Mouse (Mus musculus): Measurements from ENCODE around the gene Plekha4. TPM values are rescaled to one million over a fixed set of nuclear protein-coding genes. Genes with fewer than 3 reads are reported as not detected.

The Plekha4 gene
- polyA plus RNA-seq, 1 experiment from 2014 or later = 0.80 TPM

- Histone ChIP-seq H3K4me1 (replicated peaks; ENCODE audit: control insufficient read depth, insufficient read depth, low read length) (peaks cover 4% of the 10 kb centered on the region; the same call in 1 of the 2 replicates), H3K36me3 (ENCODE audit: control insufficient read depth, insufficient read depth) (peaks cover 3% of the 10 kb centered on the region; the same call in 1 of the 2 replicates), H3K4me2 (replicated peaks; ENCODE audit: low read depth) (peak overlapping the region; percentile 74), H3K27me3 (replicated peaks; ENCODE audit: control insufficient read depth, insufficient read depth, low read length) (no peaks in the 10 kb centered on the region), H3K9ac (ENCODE audit: low read depth, low read length) (no peak overlapping the region), H3K4me3 (ENCODE audit: low read depth, low read length) (peak overlapping the region; percentile 26; the same call in 1 of the 2 replicates), H3K9me3 (ENCODE audit: control insufficient read depth) (no peaks in the 10 kb centered on the region), H3K27ac (ENCODE audit: low read depth, low read length) (peak overlapping the region; percentile 50)
- no peak for TF ChIP-seq CTCF (IDR thresholded peaks at IDR 0.05; ENCODE audit: low read depth)
- 64% methylated on average over 10 of the region's 10 CpGs for WGBS
- peak; percentile 20; the same call in 1 of the 2 replicates for ATAC-seq
Measured at GRCm38 (mm10) chr7:45568601-45569473, 42.7 kb downstream of the Plekha4 start.

GRCm38 (mm10) chr7:45570103-45570741 is 44.1 kb downstream of the Plekha4 start, which contains the start of gene Bcat2:
Gene Bcat2, plus strand, starts transcription at chr7:45570153.
- Histone ChIP-seq H3K27me3 (replicated peaks; ENCODE audit: control insufficient read depth, insufficient read depth, low read length) (no peaks in the 10 kb centered on the region), H3K9me3 (ENCODE audit: control insufficient read depth) (no peaks in the 10 kb centered on the region), H3K27ac (ENCODE audit: low read depth, low read length) (peak within 1 kb of the TSS; percentile 31), H3K36me3 (ENCODE audit: control insufficient read depth, insufficient read depth) (peaks cover 3% of the 10 kb centered on the region; the same call in 1 of the 2 replicates), H3K4me3 (ENCODE audit: low read depth, low read length) (peak within 1 kb of the TSS; percentile 59), H3K9ac (ENCODE audit: low read depth, low read length) (peak within 1 kb of the TSS; percentile 67), H3K4me1 (replicated peaks; ENCODE audit: control insufficient read depth, insufficient read depth, low read length) (peaks cover 5% of the 10 kb centered on the region; the same call in 1 of the 2 replicates), H3K4me2 (replicated peaks; ENCODE audit: low read depth) (peak within 1 kb of the TSS; percentile 78)
- peak; percentile 37 for ATAC-seq
- 3% methylated on average over 37 of the region's 42 CpGs for WGBS
- TF ChIP-seq CTCF (IDR thresholded peaks at IDR 0.05; ENCODE audit: low read depth) = no peak

GRCm38 (mm10) chr7:45571966-45572365 is 45.8 kb downstream of the Plekha4 start:
- H3K9ac ChIP-seq (ENCODE audit: low read depth, low read length) = no peak overlapping the region

GRCm38 (mm10) chr7:45573954-45574353 is 47.8 kb downstream of the Plekha4 start:
- ATAC-seq = peak; percentile 40; the same call in 1 of the 2 replicates
- no peaks in the 10 kb centered on the region for H3K27me3 ChIP-seq (replicated peaks; ENCODE audit: control insufficient read depth, insufficient read depth, low read length)
- peak overlapping the region; percentile 69 for H3K4me2 ChIP-seq (replicated peaks; ENCODE audit: low read depth)
- 47% methylated on average over 8 of the region's 8 CpGs for WGBS
- peak overlapping the region; percentile 43 for H3K4me3 ChIP-seq (ENCODE audit: low read depth, low read length)
- TF ChIP-seq CTCF (IDR thresholded peaks at IDR 0.05; ENCODE audit: low read depth) = no peak
- peaks cover 9% of the 10 kb centered on the region; the same call in 1 of the 2 replicates for H3K4me1 ChIP-seq (replicated peaks; ENCODE audit: control insufficient read depth, insufficient read depth, low read length)
- no peak overlapping the region for H3K27ac ChIP-seq (ENCODE audit: low read depth, low read length)
- peaks cover 7% of the 10 kb centered on the region; the same call in 1 of the 2 replicates for H3K36me3 ChIP-seq (ENCODE audit: control insufficient read depth, insufficient read depth)
- no peaks in the 10 kb centered on the region for H3K9me3 ChIP-seq (ENCODE audit: control insufficient read depth)
- H3K9ac ChIP-seq (ENCODE audit: low read depth, low read length) = no peak overlapping the region

More at GRCm38 (mm10) chr7:45571966-45572365, 45.8 kb downstream of the Plekha4 start:
- no peak overlapping the region for H3K4me3 ChIP-seq (ENCODE audit: low read depth, low read length)
- peaks cover 9% of the 10 kb centered on the region; the same call in 1 of the 2 replicates for H3K4me1 ChIP-seq (replicated peaks; ENCODE audit: control insufficient read depth, insufficient read depth, low read length)
- no peaks in the 10 kb centered on the region for H3K27me3 ChIP-seq (replicated peaks; ENCODE audit: control insufficient read depth, insufficient read depth, low read length)
- no peak overlapping the region for H3K27ac ChIP-seq (ENCODE audit: low read depth, low read length)
- WGBS = 32% methylated on average over 1 of the region's 1 CpGs
- no peak overlapping the region for H3K4me2 ChIP-seq (replicated peaks; ENCODE audit: low read depth)
- peaks cover 4% of the 10 kb centered on the region; the same call in 1 of the 2 replicates for H3K36me3 ChIP-seq (ENCODE audit: control insufficient read depth, insufficient read depth)
- no peak for TF ChIP-seq CTCF (IDR thresholded peaks at IDR 0.05; ENCODE audit: low read depth)
- H3K9me3 ChIP-seq (ENCODE audit: control insufficient read depth) = no peaks in the 10 kb centered on the region
- ATAC-seq = no peak

GRCm38 (mm10) chr7:45574472-45575379 is 48.6 kb downstream of the Plekha4 start:
- TF ChIP-seq CTCF (IDR thresholded peaks at IDR 0.05; ENCODE audit: low read depth) = no peak
- Histone ChIP-seq H3K4me3 (ENCODE audit: low read depth, low read length) (peak overlapping the region; percentile 43), H3K27me3 (replicated peaks; ENCODE audit: control insufficient read depth, insufficient read depth, low read length) (no peaks in the 10 kb centered on the region), H3K4me1 (replicated peaks; ENCODE audit: control insufficient read depth, insufficient read depth, low read length) (peaks cover 9% of the 10 kb centered on the region; the same call in 1 of the 2 replicates), H3K9me3 (ENCODE audit: control insufficient read depth) (no peaks in the 10 kb centered on the region), H3K27ac (ENCODE audit: low read depth, low read length) (peak overlapping the region; percentile 70), H3K4me2 (replicated peaks; ENCODE audit: low read depth) (peak overlapping the region; percentile 69), H3K9ac (ENCODE audit: low read depth, low read length) (peak overlapping the region; percentile 55), H3K36me3 (ENCODE audit: control insufficient read depth, insufficient read depth) (peaks cover 7% of the 10 kb centered on the region; the same call in 1 of the 2 replicates)
- peak; percentile 85 for ATAC-seq
- WGBS = 46% methylated on average over 15 of the region's 15 CpGs

Measured in intestine, postnatal 0 days (tissue).